Mouse (Mus musculus) lung, adult 18-20 months (tissue): ENCODE measurements around the gene Zrsr1.

Experiments
- DNase-seq, 2 experiments: peaks; one replicate each; pipeline ENCODE4 v3.0.0; 2022; ENCODE audit warnings: mixed read lengths in 2 of 2

The Zrsr1 gene

GRCm38 (mm10) chr11:22971835-22972709, at the start of gene Zrsr1:
Gene Zrsr1 (plus strand): TSS chr11:22972005.
- peak; percentile 83 to 85 for DNase-seq

GRCm38 (mm10) chr11:22922546-22922945, 49.3 kb upstream of the Zrsr1 start:
- no peak for DNase-seq

- no peak for DNase-seq
These were observed 48.2 kb upstream of the Zrsr1 start for GRCm38 (mm10) chr11:22923606-22924005.

- DNase-seq = no peak
These were observed 43.1 kb upstream of the Zrsr1 start for GRCm38 (mm10) chr11:22928586-22929169.

- DNase-seq = no peak
These were observed 41.7 kb upstream of the Zrsr1 start for GRCm38 (mm10) chr11:22930129-22930528.

GRCm38 (mm10) chr11:22931320-22931905, 40.4 kb upstream of the Zrsr1 start:
- DNase-seq = no peak

- no peak for DNase-seq
These were observed 39.6 kb upstream of the Zrsr1 start for GRCm38 (mm10) chr11:22932167-22932566.

GRCm38 (mm10) chr11:22936446-22937125, 35.2 kb upstream of the Zrsr1 start:
- no peak for DNase-seq

- no peak for DNase-seq
These were observed 34.0 kb upstream of the Zrsr1 start for GRCm38 (mm10) chr11:22937716-22938316.

GRCm38 (mm10) chr11:22938983-22939382, 32.8 kb upstream of the Zrsr1 start:
- no peak for DNase-seq

GRCm38 (mm10) chr11:22949101-22949500, 22.7 kb upstream of the Zrsr1 start:
- DNase-seq = no peak

- no peak for DNase-seq
These were observed 21.7 kb upstream of the Zrsr1 start for GRCm38 (mm10) chr11:22950131-22950530.

GRCm38 (mm10) chr11:22952668-22953067, 19.1 kb upstream of the Zrsr1 start:
- DNase-seq = no peak

GRCm38 (mm10) chr11:22956346-22956745, 15.5 kb upstream of the Zrsr1 start:
- no peak for DNase-seq

GRCm38 (mm10) chr11:22956830-22957229, 15.0 kb upstream of the Zrsr1 start:
- DNase-seq = peak; percentile 70 to 72

- no peak for DNase-seq
These were observed 13.9 kb upstream of the Zrsr1 start for GRCm38 (mm10) chr11:22957791-22958374.

GRCm38 (mm10) chr11:22962101-22962500, 9.7 kb upstream of the Zrsr1 start:
- no peak for DNase-seq

- no peak for DNase-seq
These were observed 7.4 kb upstream of the Zrsr1 start for GRCm38 (mm10) chr11:22964401-22964800.

GRCm38 (mm10) chr11:22965503-22965902, 6.3 kb upstream of the Zrsr1 start:
- peak in 1 of 2 experiments; percentile 35 for DNase-seq

GRCm38 (mm10) chr11:22969486-22969885, 2.3 kb upstream of the Zrsr1 start:
- no peak for DNase-seq

- DNase-seq = no peak
These were observed 1.3 kb upstream of the Zrsr1 start for GRCm38 (mm10) chr11:22970546-22970945.

- DNase-seq = peak; percentile 92
These were observed 1.1 kb downstream of the Zrsr1 start for GRCm38 (mm10) chr11:22972746-22973526.
